Mouse (Mus musculus) CH12.LX (cell line): ENCODE measurements around the gene Actl7a.

Experiments used
- CHD2 ChIP-seq: IDR thresholded peaks from 2 replicates; pipeline ENCODE4 v1.6.1; 2011; ENCODE audit warnings: low read length, improper control_type of control experiment
- CTCF ChIP-seq, 2 experiments: IDR thresholded peaks in 1 of 2; conservative IDR thresholded peaks in 1 of 2; 2 replicates each; pipeline ENCODE4 v1.5.1; 2011 to 2012; ENCODE audit warnings: low read depth in 2 of 2, low read length in 2 of 2, improper control_type of control experiment in 1 of 2, inconsistent platforms in 1 of 2, mild to moderate bottlenecking in 1 of 2, moderate library complexity in 1 of 2
- EP300 ChIP-seq: IDR thresholded peaks from 2 replicates; pipeline ENCODE4 v1.6.1; 2011; ENCODE audit warnings: low read length, improper control_type of control experiment
- MAZ ChIP-seq: IDR thresholded peaks from 2 replicates; pipeline ENCODE4 v1.6.1; 2012; ENCODE audit warnings: low read depth, mild to moderate bottlenecking, inconsistent platforms, low read length, improper control_type of control experiment, moderate library complexity
- POLR2A ChIP-seq: IDR thresholded peaks from 2 replicates; pipeline ENCODE4 v1.6.1; 2011; ENCODE audit warnings: low read depth, mild to moderate bottlenecking, improper control_type of control experiment, low read length
- RCOR1 ChIP-seq: conservative IDR thresholded peaks from 2 replicates; pipeline ENCODE4 v1.6.1; 2012; ENCODE audit warnings: low read depth, mild to moderate bottlenecking, inconsistent platforms, low read length, improper control_type of control experiment

- TF ChIP-seq CTCF (conservative IDR thresholded peaks at IDR 0.05 in 1 of 2, IDR thresholded peaks at IDR 0.05 in 1 of 2; ENCODE audit: low read depth in 2 of 2, low read length in 2 of 2) (no peak), POLR2A (no peak), RCOR1 (no peak), CHD2 (no peak), MAZ (no peak), EP300 (no peak)
Observed at GRCm38 (mm10) chr4:56718573-56719442, 24.4 kb upstream of the Actl7a start.
